Mouse (Mus musculus) hindbrain, postnatal 0 days (tissue): ENCODE measurements around the gene Cd2ap. TPM values are rescaled to one million over a fixed set of nuclear protein-coding genes. Genes with fewer than 3 reads are reported as not detected.

ENCODE experiments used
- ATAC-seq: fragments of 200-750 bp; cut with Nextera tagmentation; 2 replicates; pipeline ENCODE4 v1.8.0; 2017; ENCODE audit warnings: mild to moderate bottlenecking, moderate TSS enrichment, moderate library complexity
- DNase-seq: peaks from one replicate; pipeline ENCODE4 v3.0.0-alpha.2; 2015; ENCODE audit warnings: low spot score
- H3K27ac ChIP-seq: fragments of 300-500 bp; sonication (generic); 2 replicates; pipeline ENCODE4 v1.5.1; 2014; ENCODE audit warnings: mild to moderate bottlenecking
- H3K27me3 ChIP-seq: fragments of 300-500 bp; sonication (generic); 2 replicates; pipeline ENCODE4 v1.6.1; 2014; ENCODE audit warnings: low read length, mixed read lengths; ENCODE audit not compliant: insufficient read depth
- H3K36me3 ChIP-seq: fragments of 300-500 bp; sonication (generic); 2 replicates; pipeline ENCODE4 v1.6.1; 2014; ENCODE audit warnings: low read length, mixed read lengths; ENCODE audit not compliant: insufficient read depth
- H3K4me1 ChIP-seq: fragments of 300-500 bp; sonication (generic); 2 replicates; pipeline ENCODE4 v1.6.1; 2014; ENCODE audit warnings: antibody characterized with exemption, low read length, mixed read lengths; ENCODE audit not compliant: insufficient read depth
- H3K4me2 ChIP-seq: fragments of 300-500 bp; sonication (generic); 2 replicates; pipeline ENCODE4 v1.6.1; 2014; ENCODE audit warnings: low read depth, mild to moderate bottlenecking, low read length, moderate library complexity, mixed read lengths
- H3K4me3 ChIP-seq: fragments of 300-500 bp; sonication (generic); 2 replicates; pipeline ENCODE4 v1.5.1; 2014; ENCODE audit warnings: low read length
- H3K9ac ChIP-seq: fragments of 300-500 bp; sonication (generic); replicated peaks from 2 replicates; pipeline ENCODE4 v1.6.1; 2014; ENCODE audit warnings: mild to moderate bottlenecking, low read length, moderate library complexity, mixed read lengths
- H3K9me3 ChIP-seq: fragments of 300-500 bp; sonication (generic); 2 replicates; pipeline ENCODE4 v1.6.1; 2016; ENCODE audit warnings: low read length, mixed read lengths
- CTCF ChIP-seq: IDR thresholded peaks from 2 replicates; pipeline ENCODE4 v1.5.1; 2016; ENCODE audit warnings: antibody characterized with exemption, control low read depth, low read depth
- WGBS: fragments of 180-500 bp; shearing (Covaris S2); extraction: QIAGEN DNeasy Blood & Tissue Kit; methylation state at CpG from one replicate; pipeline ENCODE4 v1.1.7; 2014; 5-methylcytosine and 5-hydroxymethylcytosine counted together
- polyA plus RNA-seq: library from polyadenylated mRNA; unstranded; fragments of >200 nt; fragmentation: Nextera tagmentation; extraction: Ambion mirVana; gene quantifications from 2 replicates; pipeline ENCODE4 v1.2.1, GENCODE M21; 2015
- total RNA-seq: library from RNA; depleted of rRNA; stranded (reverse); fragments of >200 nt; gene quantifications from 2 replicates; pipeline ENCODE4 v1.2.3, GENCODE M21; 2014; rRNA removed

The Cd2ap gene
- total and polyA plus RNA-seq, 2 experiments from 2014 or later: 7.9 to 12.3 TPM

DNA sequence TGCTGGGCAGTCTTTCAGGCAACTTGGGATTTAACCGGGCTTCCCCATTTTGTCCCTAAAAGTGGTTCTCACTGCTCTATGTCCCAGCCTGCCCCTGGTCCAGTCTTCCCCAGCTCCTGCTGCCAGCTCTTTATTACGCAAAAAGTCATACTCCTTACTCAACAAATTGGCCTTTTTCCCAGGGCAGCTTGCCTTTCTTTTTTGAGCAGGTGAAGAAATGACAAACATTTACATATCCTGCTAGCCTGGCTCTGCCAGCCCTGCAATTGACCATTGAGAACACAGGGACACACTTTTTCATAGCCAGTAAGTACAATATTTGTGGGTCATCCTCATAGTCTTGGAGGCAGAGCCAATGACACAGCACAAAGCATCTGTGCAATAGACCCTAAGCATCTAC lies 124.3 kb downstream of the Cd2ap start:
- WGBS: 90% methylated on average over 2 of the region's 2 CpGs
- Histone ChIP-seq H3K4me1 (no peaks in the 10 kb centered on the region), H3K4me2 (no peak overlapping the region), H3K36me3 (no peaks in the 10 kb centered on the region), H3K27ac (no peak overlapping the region), H3K4me3 (no peak overlapping the region), H3K9me3 (no peaks in the 10 kb centered on the region), H3K27me3 (no peaks in the 10 kb centered on the region), H3K9ac (no peak overlapping the region)
- TF ChIP-seq CTCF: no peak
- no peak for DNase-seq
- no peak for ATAC-seq

- H3K4me2 ChIP-seq: no peak overlapping the region
- H3K27ac ChIP-seq: no peak overlapping the region
- no peak overlapping the region for H3K9ac ChIP-seq
- H3K27me3 ChIP-seq: no peaks in the 10 kb centered on the region
- no peak for ATAC-seq
- H3K4me1 ChIP-seq: no peaks in the 10 kb centered on the region
- no peak for DNase-seq
- no peaks in the 10 kb centered on the region for H3K9me3 ChIP-seq
- no peak overlapping the region for H3K4me3 ChIP-seq
- 85% methylated on average over 6 of the region's 6 CpGs for WGBS
- no peak for TF ChIP-seq CTCF
- H3K36me3 ChIP-seq: no peaks in the 10 kb centered on the region
Observed at GRCm38 (mm10) chr17:42745657-42746420, 130.6 kb downstream of the Cd2ap start.

Other genes starting within 250 kb of the Cd2ap start
- gene Adgrf4, start 184.4 kb downstream of the Cd2ap start, total RNA-seq: 0.40 and 0.78 TPM in 2 replicates
- 0.05 and 0.21 TPM in 2 replicates for gene Adgrf4, start 184.4 kb downstream of the Cd2ap start, polyA plus RNA-seq
- 0.21 and 0.97 TPM in 2 replicates for gene Adgrf2, start 134.5 kb downstream of the Cd2ap start, total RNA-seq
- gene Adgrf2, start 134.5 kb downstream of the Cd2ap start, polyA plus RNA-seq: 0.05 TPM in 1 of 2 replicates, not detected in the other
- 115 and 122 TPM in 2 replicates for gene Tnfrsf21, start 139.9 kb upstream of the Cd2ap start, total RNA-seq
- 71.6 and 76.8 TPM in 2 replicates for gene Tnfrsf21, start 139.9 kb upstream of the Cd2ap start, polyA plus RNA-seq